Mouse (Mus musculus): ENCODE measurements at regions not wholly inside any gene's neighbourhood (a gene's known extent, or its start where the extent isn't known, plus 50 kb on each side); places are given as distances from the start of the nearest gene placed in this dataset.

- DNase-seq (ENCODE audit: low spot score) = no peak
Observed at GRCm38 (mm10) chr5:73729646-73730045, 78.5 kb downstream of the Spata18 start.

GRCm38 (mm10) chr5:73731423-73731822, 80.2 kb downstream of the Spata18 start:
- no peak for DNase-seq (ENCODE audit: low spot score)

GRCm38 (mm10) chr5:73731991-73732565, 80.9 kb downstream of the Spata18 start:
- no peak for DNase-seq (ENCODE audit: low spot score)

GRCm38 (mm10) chr5:73740766-73741165, 89.6 kb downstream of the Spata18 start:
- DNase-seq (ENCODE audit: low spot score) = no peak

GRCm38 (mm10) chr5:73741441-73741840, 90.3 kb downstream of the Spata18 start:
- DNase-seq (ENCODE audit: low spot score) = no peak

GRCm38 (mm10) chr5:73743953-73744352, 92.8 kb downstream of the Spata18 start:
- DNase-seq (ENCODE audit: low spot score) = no peak

GRCm38 (mm10) chr5:73749791-73750190, 98.6 kb downstream of the Spata18 start:
- DNase-seq (ENCODE audit: low spot score) = no peak

GRCm38 (mm10) chr5:73752225-73752644, 101.1 kb downstream of the Spata18 start:
- DNase-seq (ENCODE audit: low spot score) = no peak

- DNase-seq (ENCODE audit: low spot score) = no peak
Observed at GRCm38 (mm10) chr5:73753827-73754226, 102.6 kb downstream of the Spata18 start.

GRCm38 (mm10) chr5:73758534-73758933, 107.4 kb downstream of the Spata18 start:
- no peak for DNase-seq (ENCODE audit: low spot score)

- no peak for DNase-seq (ENCODE audit: low spot score)
Observed at GRCm38 (mm10) chr5:73761236-73761635, 110.1 kb downstream of the Spata18 start.

GRCm38 (mm10) chr5:73761709-73762108, 110.5 kb downstream of the Spata18 start:
- peak; percentile 45 for DNase-seq (ENCODE audit: low spot score)

- DNase-seq (ENCODE audit: low spot score) = no peak
Observed at GRCm38 (mm10) chr5:73764226-73764625, 113.0 kb downstream of the Spata18 start.

- DNase-seq (ENCODE audit: low spot score) = no peak
Observed at GRCm38 (mm10) chr5:73765466-73765865, 114.3 kb downstream of the Spata18 start.

GRCm38 (mm10) chr5:73768253-73768652, 117.1 kb downstream of the Spata18 start:
- DNase-seq (ENCODE audit: low spot score) = no peak

GRCm38 (mm10) chr5:73775775-73776548, 124.8 kb downstream of the Spata18 start:
- no peak for DNase-seq (ENCODE audit: low spot score)

- DNase-seq (ENCODE audit: low spot score) = peak; percentile 11
Observed at GRCm38 (mm10) chr5:73777282-73777921, 126.2 kb downstream of the Spata18 start.

GRCm38 (mm10) chr5:73781190-73781940, 130.2 kb downstream of the Spata18 start:
- DNase-seq (ENCODE audit: low spot score) = no peak

GRCm38 (mm10) chr5:73782214-73783091, 131.3 kb downstream of the Spata18 start:
- no peak for DNase-seq (ENCODE audit: low spot score)

GRCm38 (mm10) chr5:73787275-73787674, 136.1 kb downstream of the Spata18 start:
- no peak for DNase-seq (ENCODE audit: low spot score)

- DNase-seq (ENCODE audit: low spot score) = no peak
Observed at GRCm38 (mm10) chr5:73792216-73792615, 141.0 kb downstream of the Spata18 start.

All from layer of hippocampus, adult 9-10 months (tissue).